Mouse (Mus musculus) spleen, postnatal 36 days (tissue): ENCODE data around the gene Adk.

Experiments
- DNase-seq, 2 experiments: peaks; one replicate each; pipeline ENCODE4 v3.0.0; 2022; ENCODE audit warnings: low spot score in 2 of 2, mixed read lengths in 1 of 2

The Adk gene

GRCm38 (mm10) chr14:21052112-21052780 lies at the start of gene Adk, which contains the start of gene Ap3m1:
Adk (plus strand) TSS chr14:21052574.
Ap3m1 (minus strand) TSS chr14:21052508.
- peak; percentile 90 to 93 for DNase-seq

DNA sequence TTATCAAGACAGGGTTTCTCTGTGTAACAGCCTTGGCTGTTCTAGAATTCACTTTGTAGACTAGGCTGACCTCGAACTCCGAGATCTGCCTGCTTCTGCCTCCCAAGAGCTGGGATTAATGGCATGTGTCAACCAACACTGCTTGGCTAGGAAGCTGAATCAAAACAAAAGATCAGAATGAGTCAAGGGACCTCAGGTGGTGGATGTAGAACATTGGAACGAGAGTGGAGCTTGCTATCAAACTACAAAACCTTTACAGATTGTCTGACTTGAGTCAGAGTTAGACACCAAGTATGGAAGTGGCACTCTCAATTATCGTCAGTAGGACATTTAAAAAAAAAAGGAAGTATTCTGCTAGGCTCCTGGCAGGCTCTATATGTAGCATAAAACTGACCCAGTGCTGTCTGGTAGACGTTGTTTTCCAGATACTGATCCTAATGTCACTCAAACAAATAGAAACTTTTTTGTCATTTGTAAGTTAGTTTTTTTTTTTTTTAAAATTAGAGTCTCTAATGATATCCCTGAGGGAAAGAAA lies 38.5 kb upstream of the Adk start:
- no peak for DNase-seq

DNA sequence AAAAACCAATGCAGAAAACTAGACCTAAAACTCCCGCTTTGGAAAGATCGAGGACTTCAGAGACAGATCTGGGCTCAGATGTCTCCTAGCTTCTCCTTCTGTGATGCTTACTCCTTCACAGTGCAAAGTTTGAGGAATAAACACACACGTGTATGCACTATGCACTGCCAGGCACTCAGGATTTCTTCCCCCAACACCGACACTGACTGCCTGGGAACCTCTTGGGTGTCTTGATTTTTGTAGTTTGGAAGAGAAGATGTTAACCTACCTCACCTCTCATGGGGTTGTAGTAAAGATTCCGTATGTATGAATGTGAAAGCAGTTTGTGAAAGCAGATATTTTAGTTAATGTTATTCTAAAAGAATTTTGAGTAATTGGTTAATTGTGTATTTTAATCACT lies 34.5 kb upstream of the Adk start:
- no peak for DNase-seq

- DNase-seq = peak; percentile 11 to 18
Measured at GRCm38 (mm10) chr14:21018977-21019376, 33.4 kb upstream of the Adk start.

- DNase-seq = no peak
Measured at GRCm38 (mm10) chr14:21020435-21020834, 31.9 kb upstream of the Adk start.

GRCm38 (mm10) chr14:21027542-21027941 lies 24.8 kb upstream of the Adk start:
- no peak for DNase-seq

DNA sequence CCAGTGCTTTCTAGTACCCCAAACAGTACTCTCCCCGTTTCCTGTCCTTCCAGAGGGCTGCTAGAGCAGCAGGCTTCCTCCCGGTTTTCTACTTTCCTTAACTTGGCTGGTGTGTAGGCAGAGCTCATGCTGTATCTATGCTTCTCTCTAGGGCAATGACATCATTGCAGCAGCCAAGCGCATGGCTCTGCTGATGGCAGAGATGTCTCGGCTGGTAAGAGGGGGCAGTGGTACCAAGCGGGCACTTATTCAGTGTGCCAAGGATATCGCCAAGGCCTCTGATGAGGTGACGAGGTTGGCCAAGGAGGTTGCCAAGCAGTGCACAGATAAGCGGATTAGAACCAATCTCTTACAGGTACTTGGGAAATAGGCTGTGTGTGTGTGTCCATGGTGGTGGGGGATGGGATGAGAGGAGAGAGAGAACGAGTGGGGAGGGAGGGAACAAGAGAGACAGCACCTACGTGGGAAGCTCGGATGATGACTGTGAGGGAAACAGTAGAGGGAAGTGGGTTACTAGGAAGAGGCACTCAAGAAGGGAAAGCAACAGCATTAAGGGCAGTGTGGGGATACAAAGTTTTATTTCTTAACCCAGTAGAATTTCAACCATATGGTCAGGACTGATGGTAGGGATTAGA lies 23.2 kb upstream of the Adk start:
- DNase-seq = no peak

- peak; percentile 40 to 53 for DNase-seq
Measured at GRCm38 (mm10) chr14:21031783-21032511, 20.4 kb upstream of the Adk start.

GRCm38 (mm10) chr14:21034271-21034670 lies 18.1 kb upstream of the Adk start:
- DNase-seq = no peak

DNA sequence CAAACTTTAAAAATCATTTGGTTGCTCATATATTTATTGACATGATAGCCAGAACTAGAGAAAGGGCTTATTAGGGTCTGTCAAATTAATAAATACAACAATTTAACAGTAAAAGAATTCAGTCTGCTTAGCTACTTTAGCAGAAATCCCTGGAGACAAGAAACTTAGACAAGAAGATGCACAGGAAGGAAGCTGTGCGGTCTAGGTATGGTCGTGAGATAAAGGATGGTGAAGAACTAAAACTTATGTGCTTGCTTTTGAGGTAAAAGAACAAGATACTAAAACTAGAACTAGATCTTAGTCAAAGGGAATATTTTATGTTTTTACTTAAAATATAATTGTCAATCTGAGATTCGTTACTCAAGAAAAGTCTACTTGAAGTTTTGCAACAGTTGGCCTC lies 17.6 kb upstream of the Adk start:
- DNase-seq = no peak

DNA sequence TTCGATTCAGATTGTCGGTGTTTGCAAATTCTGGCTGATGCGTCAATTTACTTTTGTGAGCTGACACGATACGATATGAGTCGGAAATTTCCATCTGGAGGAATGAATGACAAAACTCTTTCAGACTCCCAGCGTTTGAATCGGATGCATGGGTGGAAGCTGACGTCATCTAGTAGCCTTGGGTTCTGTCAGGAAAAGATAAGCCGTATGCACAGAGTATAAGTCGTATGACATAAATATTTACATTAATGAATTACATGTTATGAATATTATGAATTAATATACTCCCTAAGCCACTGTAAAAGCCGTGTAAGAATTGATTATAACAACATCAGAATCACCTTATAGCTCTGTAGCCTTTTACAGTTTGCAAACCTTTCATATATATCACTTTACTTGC lies 13.3 kb upstream of the Adk start:
- no peak for DNase-seq

GRCm38 (mm10) chr14:21039623-21040022 lies 12.8 kb upstream of the Adk start:
- no peak for DNase-seq

DNA sequence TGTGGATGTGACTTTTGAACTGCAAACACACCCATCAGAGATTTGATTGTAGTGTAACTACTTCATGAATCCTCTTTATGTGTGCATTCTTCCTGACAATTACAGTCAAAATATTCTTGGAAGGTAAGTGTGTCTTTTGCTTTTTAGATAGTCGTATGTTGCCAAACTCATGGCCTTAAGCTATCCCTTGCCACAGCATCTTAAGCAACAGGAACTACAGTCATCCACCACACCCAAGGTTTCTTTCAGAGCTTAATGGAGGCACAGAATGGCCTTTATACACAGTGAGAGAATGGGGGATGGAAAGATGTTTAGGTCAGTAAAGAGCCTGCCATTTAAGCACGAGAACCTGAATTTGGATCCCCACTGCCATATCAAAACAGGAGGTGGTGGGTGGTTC lies 4.5 kb upstream of the Adk start:
- no peak for DNase-seq

GRCm38 (mm10) chr14:21048879-21049278 lies 3.5 kb upstream of the Adk start:
- DNase-seq = peak; percentile 41 to 56

DNA sequence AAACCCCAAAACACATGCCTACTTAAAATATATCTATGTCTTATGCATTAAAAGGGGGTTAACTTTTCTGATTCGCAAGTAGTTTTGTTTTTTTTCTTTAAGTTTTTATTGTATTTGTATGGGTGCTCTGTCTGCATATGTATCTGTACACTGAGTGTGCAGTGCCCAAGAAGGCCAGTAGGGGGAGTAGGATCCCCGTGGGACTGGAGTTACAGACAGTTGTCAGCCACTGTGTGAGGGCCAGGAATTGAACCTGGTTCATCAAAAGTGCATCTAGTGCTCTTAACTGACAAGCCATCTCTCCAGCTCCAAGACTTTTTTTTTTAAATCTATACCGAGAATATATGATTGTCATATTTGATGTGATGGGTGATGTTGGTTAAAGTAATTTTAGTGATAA lies 1.6 kb upstream of the Adk start:
- DNase-seq = no peak

- no peak for DNase-seq
Measured at GRCm38 (mm10) chr14:21051380-21052111, 828 bp upstream of the Adk start.

DNA sequence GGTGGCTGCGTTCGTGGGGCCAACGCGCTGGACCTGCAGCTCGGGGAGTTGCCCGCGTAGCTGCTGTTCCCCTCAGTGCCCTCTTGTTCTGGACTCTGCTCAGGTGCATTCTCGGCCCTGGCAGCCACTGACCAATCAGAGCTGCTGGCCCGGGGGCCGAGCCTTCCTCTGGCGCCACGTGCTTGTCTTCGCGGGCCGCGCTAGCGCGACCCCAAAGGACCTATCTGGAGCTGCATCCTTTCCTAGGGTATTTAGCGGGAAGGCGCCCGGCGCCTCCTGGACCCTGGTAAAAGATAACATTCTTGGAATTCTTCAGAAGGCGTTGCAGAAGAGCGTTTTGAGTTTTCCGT lies 382 bp downstream of the Adk start:
- DNase-seq = no peak

DNA sequence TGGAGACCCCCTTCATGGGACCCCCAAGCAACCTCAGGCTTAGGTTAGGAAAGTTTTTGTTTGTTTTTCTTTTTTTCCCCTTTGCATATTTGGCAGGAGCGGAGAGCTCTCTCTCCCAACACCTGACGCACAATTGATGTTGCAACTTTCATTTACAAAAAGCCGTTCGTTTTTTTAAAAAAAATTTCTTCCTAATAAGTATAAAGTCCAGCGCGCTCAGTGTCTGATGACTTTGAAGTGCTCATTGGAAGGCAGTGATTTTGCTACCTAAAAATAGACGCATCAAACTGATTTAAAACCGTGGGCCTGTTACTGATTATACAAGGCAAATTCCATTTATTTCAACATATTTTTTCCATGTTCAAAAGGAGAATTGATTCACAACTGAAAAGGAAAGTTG lies 777 bp downstream of the Adk start:
- DNase-seq = no peak

GRCm38 (mm10) chr14:21053586-21053985 lies 1.2 kb downstream of the Adk start:
- no peak for DNase-seq

GRCm38 (mm10) chr14:21058972-21059371 lies 6.6 kb downstream of the Adk start:
- no peak for DNase-seq

- DNase-seq = no peak
Measured at GRCm38 (mm10) chr14:21062766-21063513, 10.6 kb downstream of the Adk start.
